Mouse (Mus musculus) kidney, adult 2 months (tissue): ENCODE measurements around the gene Rpl18.

Source experiments
- CTCF ChIP-seq: fragments of 200-500 bp; conservative IDR thresholded peaks from 2 replicates; pipeline ENCODE4 v1.5.1; 2011; ENCODE audit warnings: low read depth, mild to moderate bottlenecking, control low read depth, low read length, moderate library complexity, mixed read lengths; ENCODE audit not compliant: insufficient read depth, insufficient read length
- POLR2A ChIP-seq: fragments of 200-500 bp; IDR thresholded peaks from one replicate; pipeline ENCODE4 v1.6.1; 2011; ENCODE audit warnings: low read depth, low read length, control low read depth

DNA sequence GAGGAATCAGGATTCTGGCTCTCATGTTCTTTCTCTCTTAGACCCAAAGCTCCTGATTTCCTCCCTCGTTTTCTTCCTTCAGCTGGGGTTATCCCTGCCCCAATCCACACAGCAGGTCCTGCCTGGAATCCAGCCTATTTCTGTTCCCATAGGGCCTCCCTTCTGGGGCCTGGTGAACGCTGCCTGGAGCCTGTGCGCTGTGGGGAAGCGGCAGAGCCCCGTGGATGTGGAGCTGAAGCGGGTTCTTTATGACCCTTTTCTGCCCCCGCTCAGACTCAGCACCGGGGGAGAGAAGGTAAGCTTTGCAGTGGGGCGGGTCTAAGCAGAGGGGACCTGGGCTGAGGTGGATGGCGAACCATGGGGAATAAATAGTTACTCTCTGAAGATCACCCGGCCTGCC lies 14.2 kb upstream of the Rpl18 start:
- no peak for TF ChIP-seq CTCF
- TF ChIP-seq POLR2A: no peak
